In genomic region chr5:141856447-141856846, GRCm38 (mm10) we compare ENCODE assay signal across 20 mouse cellular contexts.
"Had no signal": no experiment of that assay in that cellular context is flagged by ENCODE, and none has a peak within 500 bp of the region (broad histone marks: within the 10 kb centered on the region; RNA-seq: fewer than 3 reads in every experiment).

No protein-coding gene starts in this region.

- H3K9me3 ChIP-seq: limb, embryonic 10.5 days; limb, embryonic 13.5 days; liver, embryonic 12.5 days; liver, embryonic 15.5 days; lung, embryonic 15.5 days; stomach, embryonic 15.5 days had no signal

- H3K9ac ChIP-seq: limb, embryonic 13.5 days; liver, embryonic 12.5 days; liver, embryonic 15.5 days; lung, embryonic 15.5 days; stomach, embryonic 15.5 days had no signal

- ATAC-seq: intestine, postnatal 0 days; liver, embryonic 12.5 days had no signal

- H3K27me3 ChIP-seq: limb, embryonic 13.5 days; liver, embryonic 12.5 days; liver, embryonic 15.5 days; lung, embryonic 15.5 days; stomach, embryonic 15.5 days had no signal

- H3K27ac ChIP-seq: layer of hippocampus, adult 2 months; limb, embryonic 10.5 days; limb, embryonic 13.5 days; liver, embryonic 12.5 days; liver, embryonic 15.5 days; lung, embryonic 15.5 days; stomach, embryonic 15.5 days had no signal

- H3K36me3 ChIP-seq: limb, embryonic 10.5 days; limb, embryonic 13.5 days; liver, embryonic 12.5 days; liver, embryonic 15.5 days; lung, embryonic 15.5 days; stomach, embryonic 15.5 days had no signal

- H3K4me2 ChIP-seq: limb, embryonic 13.5 days; liver, embryonic 12.5 days; liver, embryonic 15.5 days; lung, embryonic 15.5 days; midbrain, embryonic 11.5 days; stomach, embryonic 15.5 days had no signal

- DNase-seq: layer of hippocampus, adult 9-11 months; liver; lung, adult 18-20 months; lung, postnatal 14 days; lung, postnatal 4 days; midbrain, embryonic 14.5 days; right cerebral cortex, adult 18-20 months; right cerebral cortex, postnatal 14 days; right cerebral cortex, postnatal 4 days; spleen, adult 18-20 months; thymus, postnatal 25 days had no signal

- H3K4me3 ChIP-seq: layer of hippocampus, adult 2 months; limb, embryonic 10.5 days; limb, embryonic 13.5 days; liver, embryonic 12.5 days; liver, embryonic 15.5 days; lung, embryonic 15.5 days; stomach, embryonic 15.5 days had no signal
